Mouse (Mus musculus) heart, postnatal 36 days (tissue): ENCODE measurements around the gene Popdc2. TPM values are rescaled to one million over a fixed set of nuclear protein-coding genes. Genes with fewer than 3 reads are reported as not detected.

ENCODE experiments used
- DNase-seq, 2 experiments: peaks; one replicate each; pipeline ENCODE4 v3.0.0; 2021 to 2022
- intact Hi-C: fragments of 180-260 bp; cut with DNase I; formaldehyde crosslinking; loops from one replicate; pipeline ENCODE4 v1.15.1; 2025
- total RNA-seq, 2 experiments: library from RNA; stranded (reverse); gene quantifications; 2 replicates each; pipeline ENCODE4 v1.2.3; 2021

Popdc2 gene
- total RNA-seq, 2 experiments from 2014 or later = 442 to 516 TPM

DNA sequence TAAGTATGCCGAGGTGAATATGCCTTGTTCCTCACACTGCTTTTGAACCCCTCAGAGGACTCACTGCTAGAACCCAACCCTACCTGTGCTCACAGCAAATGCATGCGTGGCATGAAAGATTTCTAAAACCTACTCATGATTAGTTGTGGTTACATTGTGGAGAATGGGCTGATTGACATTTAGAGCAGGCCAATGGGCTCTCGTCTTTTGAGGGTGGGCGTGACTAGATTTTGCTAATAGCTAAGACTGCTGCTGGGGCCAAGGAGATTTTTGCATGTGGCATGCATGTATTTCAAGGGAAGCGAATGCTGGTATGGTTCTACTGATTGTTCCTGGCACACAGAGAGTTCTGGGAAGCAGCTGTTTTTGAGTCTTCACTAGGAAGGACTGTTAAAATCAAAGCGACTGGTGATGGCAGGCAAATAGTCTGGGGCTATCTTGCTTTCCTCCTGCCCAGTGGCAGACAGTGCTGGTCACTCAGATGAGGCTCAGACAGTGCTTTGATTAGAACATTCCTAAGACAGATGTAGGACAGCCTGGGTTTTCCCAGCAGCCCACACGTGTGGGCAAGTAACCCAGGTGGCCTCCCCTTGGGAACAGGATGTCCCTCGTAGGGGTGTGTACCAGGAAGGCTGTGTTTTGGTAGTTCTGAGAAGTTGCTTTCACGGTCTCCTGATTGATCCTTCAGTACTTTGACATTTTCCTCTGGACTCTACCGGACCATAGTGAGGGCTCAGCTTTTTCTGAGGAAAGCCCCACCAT, 12.6 kb downstream of the Popdc2 start:
- no peak for DNase-seq
- intact Hi-C loops = loop anchor here (5.0 kb wide), 1 partner anchor 78 kb away; the partner anchor contains the start of gene Adprh

DNA sequence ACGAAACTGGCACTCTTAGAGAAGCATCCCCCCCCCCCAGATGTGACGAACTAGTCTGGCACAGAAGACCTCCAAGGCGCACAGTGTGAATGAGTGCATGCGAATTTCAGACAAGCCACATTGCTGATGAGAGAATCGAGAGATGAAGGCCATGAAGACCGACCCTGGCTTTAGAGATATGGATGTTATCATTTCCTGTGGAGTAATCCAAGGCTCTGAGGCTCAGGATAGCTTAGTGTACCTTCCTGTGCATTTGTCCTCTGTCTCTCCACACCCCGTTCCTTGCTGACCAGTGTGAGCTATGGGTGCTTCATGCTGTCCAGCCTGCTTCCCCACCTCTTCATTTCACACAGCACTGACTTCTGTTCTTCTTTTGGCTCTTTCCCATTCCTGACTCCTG, 13.2 kb downstream of the Popdc2 start:
- intact Hi-C loops = loop anchor here (5.0 kb wide), 1 partner anchor 77 kb away; the partner anchor contains the start of gene Adprh
- no peak for DNase-seq

DNA sequence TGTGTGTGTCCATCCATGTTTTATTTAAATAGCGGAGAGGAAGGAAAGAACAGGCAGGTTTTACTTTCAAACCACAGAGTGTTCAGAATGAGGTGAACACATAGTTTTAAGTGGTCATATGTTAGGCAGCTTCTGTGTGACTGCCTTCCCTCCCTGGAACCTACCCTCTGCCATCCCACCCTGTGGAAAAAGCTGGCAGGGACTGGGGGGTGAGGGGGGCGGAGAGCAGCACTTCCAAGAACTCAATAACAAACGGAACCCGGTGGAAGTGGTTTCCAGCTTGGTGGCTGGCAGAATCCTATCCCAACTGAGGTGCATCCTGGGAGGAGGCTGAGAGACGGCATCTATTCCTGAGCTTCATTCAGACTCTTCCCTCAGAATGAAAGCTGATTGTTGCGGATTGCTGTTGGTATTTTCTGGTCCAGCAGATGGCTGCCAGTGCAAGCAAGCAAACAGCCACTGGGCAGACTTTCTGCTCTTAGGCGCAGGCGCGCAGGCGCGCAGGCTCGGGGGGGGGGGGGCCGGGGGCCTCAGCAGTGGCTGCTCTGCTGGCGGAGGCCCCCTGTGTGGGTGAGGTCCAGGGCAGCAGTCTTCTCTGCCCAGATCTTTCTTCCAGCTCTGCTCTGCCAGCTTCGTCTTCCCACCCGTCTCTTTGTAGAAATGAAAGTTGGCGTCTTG, 14.3 kb downstream of the Popdc2 start:
- intact Hi-C loops = loop anchor here (5.0 kb wide), 1 partner anchor 76 kb away; the partner anchor contains the start of gene Adprh
- DNase-seq = peak in 1 of 2 experiments; percentile 40

DNA sequence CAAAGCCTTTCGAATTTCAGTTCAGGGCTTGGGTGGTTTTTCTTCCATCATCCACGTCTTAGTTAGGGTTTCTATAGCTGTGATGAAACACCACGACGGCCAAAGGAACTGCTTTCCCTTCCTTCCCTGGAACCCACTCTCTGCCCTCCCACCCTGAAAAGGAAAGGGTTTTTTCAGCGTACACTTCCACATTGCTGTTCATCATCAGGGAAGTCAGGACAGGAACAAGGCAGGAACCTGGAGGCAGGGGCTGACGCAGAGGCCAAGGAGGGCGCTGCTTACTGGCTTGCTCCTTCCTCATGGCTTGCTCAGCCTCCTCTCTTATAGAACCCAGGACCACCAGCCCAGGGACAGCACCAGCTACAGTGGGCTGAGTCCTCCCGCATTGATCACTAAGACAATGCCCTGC, 14.8 kb downstream of the Popdc2 start:
- intact Hi-C loops = loop anchor here (5.0 kb wide), 1 partner anchor 75 kb away; the partner anchor contains the start of gene Adprh
- no peak for DNase-seq

DNA sequence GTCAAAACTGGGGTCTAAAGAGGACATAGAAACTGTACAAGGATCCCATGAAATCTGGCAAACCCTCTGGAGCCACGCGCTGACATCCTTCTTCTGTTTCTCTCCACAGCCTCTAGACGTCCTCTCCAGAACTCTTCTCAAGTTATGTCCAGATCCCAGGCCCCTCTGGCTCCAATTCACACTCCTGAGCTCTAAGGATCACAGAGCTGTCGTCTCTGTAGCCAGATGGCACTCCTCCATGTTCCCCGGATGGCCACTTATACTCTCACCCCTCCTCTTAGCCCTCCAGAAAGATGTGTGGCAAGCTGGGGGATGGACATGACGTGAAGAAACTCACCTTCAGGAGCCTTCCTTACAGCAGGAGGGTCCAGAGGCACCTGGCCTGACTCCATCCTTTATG, 15.5 kb downstream of the Popdc2 start:
- intact Hi-C loops = loop anchor here (5.0 kb wide), 1 partner anchor 75 kb away; the partner anchor contains the start of gene Adprh
- no peak for DNase-seq

DNA sequence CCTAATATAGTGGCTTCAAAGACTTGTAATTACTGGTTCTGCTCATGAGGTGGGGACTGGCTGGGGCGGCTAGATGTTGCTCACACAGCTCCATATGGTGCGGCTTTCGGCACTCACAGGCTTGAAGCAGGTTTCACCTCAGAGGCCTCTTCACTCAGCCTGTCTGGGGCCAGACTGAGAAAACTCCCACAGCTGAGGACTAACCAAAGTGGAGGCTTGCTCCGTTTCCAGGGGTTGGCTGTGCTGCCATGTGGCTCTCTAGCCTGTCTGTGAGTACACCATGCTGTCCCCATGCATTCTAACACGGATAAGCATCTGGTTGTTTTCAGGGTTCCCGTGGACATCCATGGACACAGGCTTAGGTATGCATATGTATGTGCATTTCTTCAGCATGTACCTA, 16.6 kb downstream of the Popdc2 start:
- intact Hi-C loops = loop anchor here (5.0 kb wide), 1 partner anchor 74 kb away; the partner anchor contains the start of gene Adprh
- no peak for DNase-seq

DNA sequence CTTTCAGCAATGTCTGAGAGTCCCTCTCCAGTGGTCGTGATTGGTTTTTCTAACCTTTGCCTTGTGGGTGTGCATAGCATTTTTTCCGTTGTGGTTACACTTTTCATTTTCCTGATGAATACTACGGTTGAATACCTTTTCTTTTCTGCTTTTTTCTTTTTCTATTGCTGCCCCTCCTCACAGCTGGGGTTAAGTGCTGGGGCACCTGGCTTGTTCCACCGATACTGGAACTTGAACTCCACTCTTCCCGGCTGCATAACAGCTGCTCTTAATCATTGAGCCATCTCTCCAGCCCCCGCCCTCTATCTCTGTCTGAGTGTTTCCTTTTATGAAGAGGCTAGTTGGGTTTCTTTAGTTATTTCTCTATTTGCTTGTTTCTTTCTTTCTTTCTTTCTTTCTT, 17.1 kb downstream of the Popdc2 start:
- no peak for DNase-seq
- intact Hi-C loops = loop anchor here (5.0 kb wide), 1 partner anchor 73 kb away; the partner anchor contains the start of gene Adprh

DNA sequence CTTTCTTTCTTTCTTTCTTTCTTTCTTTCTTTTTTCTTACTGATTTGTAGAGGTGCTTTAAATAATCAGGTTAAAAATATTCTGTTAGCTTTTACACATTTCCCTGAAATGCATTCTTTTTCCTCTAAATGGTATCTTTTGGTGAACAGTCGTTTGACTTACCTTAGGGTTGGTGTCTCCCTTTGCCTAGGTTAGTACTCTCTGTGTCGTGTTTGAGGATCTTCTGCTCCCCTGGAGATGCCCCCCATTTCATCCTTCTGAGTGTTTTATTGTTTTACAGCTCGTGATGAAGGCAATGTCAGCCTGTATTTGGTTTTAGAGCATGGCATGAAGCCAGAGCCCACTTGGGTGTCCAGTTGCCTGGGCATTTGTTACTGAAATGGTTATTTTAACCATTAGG, 17.5 kb downstream of the Popdc2 start:
- intact Hi-C loops = loop anchor here (5.0 kb wide), 1 partner anchor 73 kb away; the partner anchor contains the start of gene Adprh
- DNase-seq = no peak

DNA sequence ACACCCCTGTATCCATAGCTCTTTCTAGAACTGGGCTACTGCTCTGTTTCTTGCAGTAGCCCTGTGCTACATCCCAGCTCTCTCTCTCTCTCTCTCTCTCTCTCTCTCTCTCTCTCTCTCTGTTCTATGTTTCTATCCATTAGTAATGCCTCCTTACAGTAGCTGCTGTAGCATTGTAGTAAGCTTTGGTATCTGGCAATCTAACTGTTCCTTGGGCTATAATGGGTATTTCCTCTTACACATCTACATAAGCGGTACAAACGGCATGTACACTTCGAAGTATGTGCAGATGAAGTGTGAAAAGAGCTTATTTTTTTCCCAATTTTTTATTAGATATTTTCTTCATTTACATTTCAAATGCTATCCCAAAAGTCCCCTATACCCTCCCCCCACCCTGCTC, 17.9 kb downstream of the Popdc2 start:
- DNase-seq = no peak
- intact Hi-C loops = loop anchor here (5.0 kb wide), 1 partner anchor 72 kb away; the partner anchor contains the start of gene Adprh

DNA sequence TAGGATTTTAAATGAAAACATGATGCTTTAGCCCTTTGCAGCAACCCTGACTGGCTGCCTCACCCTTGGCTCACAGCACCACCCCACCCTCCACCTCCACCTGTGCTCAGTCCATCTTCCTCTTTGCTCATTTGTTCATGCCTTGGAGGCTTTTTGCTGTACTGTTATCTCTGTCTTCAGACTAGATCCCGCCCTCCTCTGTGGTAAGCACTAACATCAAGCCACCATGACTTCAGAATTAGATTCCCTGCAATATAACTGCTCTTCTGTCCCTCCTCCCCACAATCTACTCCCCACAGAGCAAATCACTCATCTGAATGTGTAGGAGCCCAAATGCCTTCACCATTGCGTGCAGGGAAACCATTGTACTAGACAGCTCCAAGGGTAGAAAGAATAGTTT, 21.7 kb downstream of the Popdc2 start:
- no peak for DNase-seq
- intact Hi-C loops = no loop called here

DNA sequence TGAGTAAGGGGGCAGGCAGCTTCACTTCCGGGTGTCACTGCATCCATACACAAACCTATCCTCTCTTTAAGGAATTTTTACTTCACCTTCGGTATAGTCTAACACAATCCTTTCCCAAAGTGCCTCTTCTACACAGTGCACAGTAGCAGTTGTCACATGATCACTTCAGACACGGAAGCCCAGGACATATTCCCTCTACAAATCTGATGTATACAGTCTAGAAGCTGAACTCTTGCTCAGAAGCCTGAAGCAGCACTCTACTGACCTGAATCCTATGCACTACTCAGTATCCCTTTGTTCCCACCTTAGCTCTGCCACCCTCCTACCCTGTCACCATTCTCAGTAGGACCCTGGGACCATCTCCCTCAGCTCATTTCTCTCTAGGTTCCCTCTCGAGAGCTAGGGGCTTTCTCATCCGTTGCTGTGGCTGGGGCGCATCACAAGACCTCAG, 23.2 kb downstream of the Popdc2 start:
- intact Hi-C loops = no loop called here
- no peak for DNase-seq

DNA sequence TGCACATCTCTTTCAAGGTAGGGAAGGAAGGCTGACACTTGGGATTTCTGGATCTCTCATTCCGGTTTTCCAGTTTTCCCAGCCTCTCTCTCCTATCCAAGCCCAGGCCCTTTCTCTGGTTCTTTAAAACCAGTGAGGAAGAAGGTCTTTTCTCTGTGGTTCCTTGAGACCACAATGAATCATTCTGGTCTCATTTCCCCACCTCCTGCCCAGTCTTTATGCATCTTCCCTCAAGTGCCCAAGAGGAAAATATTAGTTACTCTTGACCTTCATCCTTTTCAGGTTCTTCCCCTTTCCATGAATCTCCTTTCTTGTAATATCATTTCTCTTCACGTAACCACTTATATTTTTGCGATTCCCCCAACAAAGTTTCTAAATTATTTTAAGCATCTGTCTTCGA, 23.7 kb downstream of the Popdc2 start:
- DNase-seq = no peak
- intact Hi-C loops = no loop called here

DNA sequence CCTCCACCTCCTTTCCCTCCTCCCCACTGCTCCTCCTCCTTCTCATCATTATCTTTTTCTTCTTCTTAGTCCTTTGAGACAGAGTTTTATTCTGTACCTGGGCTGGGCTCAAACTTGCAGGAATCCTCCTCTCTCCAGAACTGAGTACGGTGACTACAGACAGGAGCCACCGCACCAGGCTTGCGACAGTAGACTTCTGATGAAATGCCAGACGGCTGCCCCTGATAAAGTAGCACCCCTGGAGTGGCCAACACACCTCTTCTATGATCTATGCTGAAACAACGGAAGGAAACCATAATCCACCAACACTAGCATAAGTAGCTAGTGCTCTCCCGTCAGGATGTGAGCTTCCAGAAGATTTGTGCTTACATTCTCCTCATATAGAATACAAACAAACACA, 25.4 kb downstream of the Popdc2 start:
- intact Hi-C loops = no loop called here
- DNase-seq = no peak

DNA sequence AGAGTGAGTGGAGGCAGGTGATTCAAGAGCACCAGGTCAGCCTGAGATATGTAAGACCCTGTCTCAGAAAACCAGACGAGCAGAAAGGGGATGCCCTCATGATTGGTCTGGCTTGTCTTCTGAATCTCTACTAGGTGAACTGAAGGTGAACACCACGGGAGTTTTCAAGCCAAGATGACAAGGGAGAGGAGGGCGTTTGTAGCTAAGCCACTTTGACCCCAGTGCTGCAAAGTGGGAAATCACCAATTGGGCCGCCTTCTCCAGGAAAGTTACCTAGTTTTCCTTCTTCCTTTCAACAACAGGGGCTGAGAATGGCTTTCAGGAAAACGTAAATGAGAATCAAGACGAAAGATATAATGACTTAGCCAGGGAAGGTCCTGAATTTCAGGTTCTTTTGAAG, 26.7 kb downstream of the Popdc2 start:
- intact Hi-C loops = no loop called here

DNA sequence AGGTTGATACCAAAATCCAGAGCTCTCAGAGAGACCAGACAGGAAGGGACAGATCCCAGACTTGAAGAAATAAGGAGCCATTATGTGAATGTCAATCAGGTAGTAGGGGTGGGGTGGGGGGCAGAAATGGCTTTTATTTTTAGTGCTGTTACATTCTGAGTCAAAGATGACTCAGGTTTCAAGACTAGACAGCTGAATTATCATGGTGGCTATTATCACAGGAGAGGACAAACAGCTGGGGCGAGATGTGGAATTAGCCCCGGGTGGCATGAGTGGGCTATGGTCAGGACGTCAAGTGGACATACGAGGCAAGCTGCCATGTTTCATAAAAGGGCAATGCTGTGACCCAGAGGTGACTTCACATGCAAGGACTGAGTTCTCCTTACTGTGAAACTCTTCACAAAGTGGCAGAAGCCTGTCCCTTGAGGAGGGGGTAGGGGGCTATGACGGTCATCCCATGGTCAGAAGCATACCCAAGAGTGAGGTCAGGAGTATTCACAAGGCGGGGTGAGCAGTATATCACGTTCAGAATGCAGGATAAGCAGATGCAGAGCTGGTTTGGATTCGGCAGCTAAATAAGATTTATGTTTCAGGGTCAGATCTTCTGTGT, 27.4 kb downstream of the Popdc2 start:
- DNase-seq = no peak
- intact Hi-C loops = no loop called here

More for the DNA sequence above, 26.7 kb downstream of the Popdc2 start:
- DNase-seq = no peak

DNA sequence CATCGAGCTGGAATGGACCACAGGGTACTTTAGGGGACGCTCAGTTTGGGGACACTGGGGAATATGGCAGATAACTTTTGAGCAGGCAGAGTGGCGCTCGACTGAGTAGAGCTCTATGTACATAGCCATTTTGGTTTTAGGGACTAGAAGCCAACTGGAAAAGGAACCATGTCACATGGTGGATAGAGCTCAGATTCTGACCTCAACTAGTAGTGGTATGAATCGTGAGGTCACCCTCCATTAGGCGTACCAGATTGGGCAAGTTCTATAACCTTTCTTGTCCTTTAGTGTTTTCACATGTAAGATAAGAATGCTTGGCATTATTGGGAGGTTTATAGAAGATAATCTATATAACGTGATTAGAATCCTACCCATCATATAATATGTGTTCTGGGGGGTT, 28.3 kb downstream of the Popdc2 start:
- DNase-seq = no peak
- intact Hi-C loops = loop anchor here (5.0 kb wide), 1 partner anchor 62 kb away; the partner anchor contains the start of gene Adprh

DNA sequence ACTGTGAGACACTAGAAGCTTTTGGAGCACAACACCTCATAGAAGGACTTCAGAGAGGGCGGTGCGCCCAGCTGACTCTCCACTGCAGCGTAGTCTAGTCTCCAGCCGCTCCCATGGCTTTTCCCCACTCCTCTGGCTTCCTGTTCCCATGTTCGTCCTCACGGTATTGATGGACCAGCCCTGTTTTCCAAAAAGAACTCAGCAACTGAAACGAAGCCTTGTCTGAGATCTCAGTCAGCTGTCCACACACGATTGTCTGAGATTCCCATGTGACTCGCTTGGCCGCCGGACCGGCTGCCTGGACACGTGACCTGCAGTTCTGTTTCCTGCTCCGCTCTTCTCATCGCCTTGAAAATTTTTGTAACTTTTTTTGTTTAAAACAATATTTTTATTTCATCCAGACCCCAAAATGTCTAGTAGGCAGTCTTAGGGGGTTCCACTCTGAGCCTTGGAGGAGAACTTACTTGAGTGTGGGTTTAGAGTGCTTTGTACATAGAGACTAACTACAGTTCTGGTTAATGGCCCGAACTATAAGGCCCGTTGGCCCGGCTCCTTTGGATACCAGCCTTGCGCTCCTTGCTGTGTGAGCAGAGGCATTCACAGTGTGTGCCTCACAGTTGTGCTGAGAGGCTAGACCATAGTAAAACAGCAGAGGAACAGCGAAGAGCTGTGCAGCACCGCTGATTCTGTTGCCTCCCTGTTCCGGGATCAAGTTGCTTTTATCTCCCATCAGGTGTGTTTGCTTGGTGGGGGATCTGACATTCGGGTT, 30.3 kb downstream of the Popdc2 start:
- DNase-seq = peak; percentile 72 to 80
- intact Hi-C loops = loop anchor here (5.0 kb wide), 1 partner anchor 60 kb away; the partner anchor contains the start of gene Adprh

DNA sequence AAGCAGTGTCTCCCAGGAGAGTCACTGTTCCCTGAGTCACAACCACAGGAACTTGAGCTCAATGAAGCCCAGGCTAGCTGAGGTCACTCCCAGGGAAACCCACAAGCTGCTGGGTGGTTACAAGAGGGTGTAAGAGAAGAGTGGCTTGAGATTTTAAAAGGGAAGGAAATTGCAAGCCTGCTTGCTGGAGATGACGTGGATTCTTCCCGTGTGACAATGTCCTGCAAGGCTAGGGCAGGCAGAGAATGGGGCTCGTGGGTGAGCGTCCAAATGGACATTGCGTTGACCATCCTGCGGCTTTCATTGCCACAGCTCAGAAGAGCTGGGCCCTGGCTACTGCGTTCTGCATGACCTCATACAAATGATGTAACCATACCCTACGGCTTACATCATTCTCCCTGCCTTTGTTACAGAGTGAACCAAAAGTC, 32.2 kb downstream of the Popdc2 start:
- DNase-seq = no peak

DNA sequence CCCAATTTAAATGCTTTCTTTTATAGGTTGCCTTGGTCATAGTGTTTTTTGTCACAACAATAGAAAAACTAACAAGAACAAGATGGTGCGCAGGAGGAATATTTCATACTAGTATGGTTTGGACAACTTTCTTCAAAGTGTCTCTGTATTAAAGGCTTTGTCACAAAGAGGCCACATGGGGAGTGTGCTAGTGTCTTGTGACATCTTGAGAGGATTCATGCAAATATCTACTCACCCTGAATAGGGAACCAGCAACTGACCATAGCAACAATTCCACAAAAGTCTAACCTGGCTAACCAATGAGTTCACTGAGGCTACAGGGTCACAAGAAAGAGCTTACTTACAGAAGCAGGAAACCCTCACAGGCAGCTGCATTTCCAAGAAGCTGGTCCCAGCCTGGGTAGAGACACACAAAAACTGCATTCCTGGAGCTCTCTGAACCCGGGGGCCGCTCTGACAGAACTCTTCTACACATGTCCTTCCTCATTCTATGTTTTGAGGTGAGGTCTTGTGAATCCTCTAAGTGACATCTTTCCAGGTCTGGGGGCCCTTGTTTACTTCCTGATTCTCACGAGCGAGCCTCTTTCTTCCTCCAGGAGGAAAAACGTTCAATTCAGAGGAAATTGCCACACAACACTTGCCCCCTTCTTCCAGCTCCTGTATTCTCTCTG, 33.2 kb downstream of the Popdc2 start:
- intact Hi-C loops = loop anchor here (2.0 kb wide), 1 partner anchor 34 kb away; no protein-coding TSS in a partner anchor
- no peak for DNase-seq

More for the DNA sequence above, 32.2 kb downstream of the Popdc2 start:
- intact Hi-C loops = loop anchor here (2.0 to 5.0 kb wide), 2 partner anchors 35 to 58 kb away; partner anchors contain the start of gene Adprh
